Mouse (Mus musculus) CH12F3 (cell line): ENCODE data around the gene Car11.

Source experiments
- in situ Hi-C: fragments of 300-500 bp; cut with MboI; formaldehyde crosslinking; loops from 2 replicates; pipeline ENCODE4 v1.14.3; 2020; ENCODE audit warnings: low sequenced_read_pairs

Gene Car11

GRCm38 (mm10) chr7:45709677-45710355 is 10.2 kb downstream of the Car11 start:
- in situ Hi-C loops: no loop called here

DNA sequence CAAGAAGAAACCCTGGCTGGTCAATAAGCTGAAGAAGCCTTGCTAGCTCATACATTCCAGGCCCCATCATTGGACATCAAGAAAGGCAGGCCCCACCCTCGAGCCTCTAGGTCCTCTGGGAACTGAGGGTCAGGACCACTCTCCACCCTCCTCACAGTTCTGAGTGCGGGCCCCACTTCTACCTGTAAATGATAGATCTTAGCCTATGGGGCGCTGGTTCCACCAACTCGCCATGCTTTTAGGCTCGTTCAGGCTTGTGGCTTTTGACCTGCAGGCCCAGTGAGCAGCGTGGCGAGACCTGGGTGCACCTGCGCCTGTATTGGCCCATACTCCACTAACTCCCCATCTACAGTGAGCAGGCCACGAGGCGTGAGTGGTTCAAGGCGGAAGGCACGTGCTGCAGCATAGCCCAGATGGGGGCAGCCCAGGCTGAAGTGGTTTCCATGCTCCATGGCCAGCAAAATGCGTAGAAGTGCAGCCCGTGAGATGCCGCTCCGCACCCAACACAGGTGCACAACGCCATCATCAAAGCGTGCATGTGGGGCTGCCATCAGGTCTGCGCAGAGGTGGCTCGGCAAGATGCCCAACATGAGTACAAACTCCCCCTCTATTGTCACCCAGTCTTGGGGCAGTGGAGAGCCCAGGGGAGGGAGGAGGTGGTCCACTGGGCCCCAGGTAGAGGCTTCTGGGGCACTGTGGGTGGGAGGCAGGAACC is 11.0 kb downstream of the Car11 start:
- in situ Hi-C loops: no loop called here

- in situ Hi-C loops: no loop called here
These were observed 11.8 kb downstream of the Car11 start for GRCm38 (mm10) chr7:45711316-45712021.

GRCm38 (mm10) chr7:45712022-45712757 is 12.5 kb downstream of the Car11 start:
- in situ Hi-C loops: no loop called here

GRCm38 (mm10) chr7:45713396-45713795 is 13.8 kb downstream of the Car11 start:
- in situ Hi-C loops: no loop called here

DNA sequence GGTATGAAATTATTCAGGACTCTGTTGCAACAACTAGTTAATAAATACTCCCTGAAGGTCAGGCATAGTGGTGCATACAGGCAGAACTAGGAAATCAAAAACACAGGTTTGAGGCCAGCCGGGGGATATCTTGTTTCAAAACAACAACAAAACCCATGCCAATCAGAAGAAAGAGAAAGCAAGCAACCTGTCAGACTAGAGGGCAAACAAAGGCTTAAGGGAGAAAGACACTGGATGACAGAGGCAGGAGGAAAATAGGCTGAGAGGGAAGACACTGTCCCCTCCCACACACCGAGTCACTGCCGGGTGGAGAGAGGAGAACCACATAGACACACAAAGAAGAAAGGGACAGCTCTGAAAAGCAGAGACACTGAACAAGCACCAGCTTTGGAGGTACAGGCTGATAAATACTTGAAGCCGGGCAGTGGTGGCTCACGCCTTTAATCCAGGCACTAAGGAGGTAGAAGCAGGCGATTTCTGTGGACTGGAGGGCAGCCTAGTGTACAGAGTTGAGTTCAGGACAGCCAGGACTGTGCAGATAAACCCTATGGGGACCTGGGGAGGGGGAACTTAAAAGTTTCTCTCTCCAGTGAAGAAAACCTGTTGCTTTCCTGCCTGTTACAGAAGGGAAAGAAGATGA is 14.4 kb downstream of the Car11 start:
- in situ Hi-C loops: no loop called here

DNA sequence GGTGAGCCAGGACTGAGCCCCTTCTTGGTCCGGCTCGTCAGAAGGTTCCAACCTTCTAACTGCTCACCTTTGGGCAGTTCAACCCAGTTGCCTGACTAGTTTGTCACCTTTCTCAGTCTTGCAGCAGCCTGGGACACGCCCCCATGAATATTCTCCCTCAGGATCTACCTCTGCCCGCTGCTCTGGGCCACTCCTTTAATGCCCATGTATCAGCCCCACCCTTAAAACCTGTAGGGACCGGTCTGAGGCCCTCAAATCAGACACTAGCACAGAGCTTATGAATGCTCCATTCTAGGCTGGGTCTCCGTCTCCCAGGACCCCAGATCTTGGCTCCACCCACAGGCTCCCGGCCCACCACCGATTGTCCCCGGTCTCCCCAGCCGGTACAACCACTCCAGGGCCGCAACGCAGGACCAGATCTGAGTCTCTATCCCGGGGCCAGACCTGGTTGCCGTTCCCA is 15.0 kb downstream of the Car11 start:
- in situ Hi-C loops: no loop called here

GRCm38 (mm10) chr7:45715090-45715708 is 15.6 kb downstream of the Car11 start, which contains the start of gene Rpl18:
TSS of gene Rpl18 (plus strand) at chr7:45715457.
- in situ Hi-C loops: no loop called here

- in situ Hi-C loops: no loop called here
These were observed 16.3 kb downstream of the Car11 start for GRCm38 (mm10) chr7:45715741-45716459.

- in situ Hi-C loops: no loop called here
These were observed 16.8 kb downstream of the Car11 start for GRCm38 (mm10) chr7:45716460-45716857.

GRCm38 (mm10) chr7:45716952-45717917 is 17.6 kb downstream of the Car11 start:
- in situ Hi-C loops: no loop called here

DNA sequence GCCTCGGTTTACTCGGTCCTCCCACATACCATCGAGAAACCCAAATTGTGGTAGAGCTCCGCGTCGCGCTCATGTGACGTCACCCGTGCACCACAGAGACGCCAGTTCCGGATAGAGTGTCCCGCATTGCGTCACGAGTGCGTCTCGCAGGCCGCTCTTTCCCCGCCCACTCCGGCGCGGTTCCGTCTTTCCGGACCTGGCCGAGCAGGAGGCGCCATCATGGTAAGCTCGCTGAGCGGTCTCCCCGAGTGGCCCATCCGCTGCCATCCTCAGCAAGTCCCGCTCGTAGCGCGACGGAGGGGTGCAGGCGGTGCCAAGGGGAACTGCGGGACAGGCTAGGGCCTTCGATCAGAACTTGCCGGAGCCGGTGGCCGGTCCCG is 18.3 kb downstream of the Car11 start, which contains the start of gene Sphk2:
TSS of gene Sphk2 (minus strand) at position 85 of the 380 bp plus-strand sequence.
- in situ Hi-C loops: no loop called here

- in situ Hi-C loops: no loop called here
These were observed 18.7 kb downstream of the Car11 start for GRCm38 (mm10) chr7:45718331-45718730.

DNA sequence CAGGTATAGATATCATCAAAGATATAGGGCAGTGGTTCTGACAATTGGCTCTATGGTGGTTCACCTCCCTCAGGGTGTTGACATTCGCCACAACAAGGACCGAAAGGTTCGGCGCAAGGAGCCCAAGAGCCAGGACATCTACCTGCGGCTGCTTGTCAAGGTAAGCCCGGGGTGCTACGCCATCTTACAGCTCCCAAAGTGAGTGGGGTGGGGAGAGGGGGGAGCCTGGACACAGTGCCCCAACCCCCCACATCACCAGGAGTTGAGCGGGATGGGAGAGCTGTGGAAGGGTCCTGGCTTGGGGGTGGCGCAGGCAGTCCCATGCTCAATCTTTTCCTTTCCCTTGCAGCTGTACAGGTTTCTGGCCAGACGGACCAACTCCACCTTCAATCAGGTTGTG is 19.5 kb downstream of the Car11 start:
- in situ Hi-C loops: no loop called here

GRCm38 (mm10) chr7:45719738-45720412 is 20.2 kb downstream of the Car11 start:
- in situ Hi-C loops: no loop called here

GRCm38 (mm10) chr7:45720413-45721233 is 21.0 kb downstream of the Car11 start, which contains the start of gene Fam83e:
TSS of gene Fam83e (plus strand) at chr7:45721212.
- in situ Hi-C loops: no loop called here

GRCm38 (mm10) chr7:45721234-45721571 is 21.6 kb downstream of the Car11 start:
- in situ Hi-C loops: no loop called here
